Mouse (Mus musculus): ENCODE data around the gene Ccdc170.
A peak's percentile ranks its signal among the peaks of the same experiment; 100 is the strongest.

Gene Ccdc170

GRCm38 (mm10) chr10:4523078-4523477 lies 40.8 kb downstream of the Ccdc170 start:
- DNase-seq = no peak

- no peak for DNase-seq
Observed at GRCm38 (mm10) chr10:4528043-4528442, 45.7 kb downstream of the Ccdc170 start.

GRCm38 (mm10) chr10:4530638-4531235 lies 48.4 kb downstream of the Ccdc170 start:
- DNase-seq = no peak

- DNase-seq = no peak
Observed at GRCm38 (mm10) chr10:4531933-4532332, 49.6 kb downstream of the Ccdc170 start.

- no peak for DNase-seq
Observed at GRCm38 (mm10) chr10:4532731-4533130, 50.4 kb downstream of the Ccdc170 start.

GRCm38 (mm10) chr10:4533873-4534272 lies 51.6 kb downstream of the Ccdc170 start:
- no peak for DNase-seq

- DNase-seq = peak; percentile 57
Observed at GRCm38 (mm10) chr10:4545550-4545949, 63.2 kb downstream of the Ccdc170 start.

GRCm38 (mm10) chr10:4553442-4554119 lies 71.3 kb downstream of the Ccdc170 start:
- DNase-seq = no peak

- no peak for DNase-seq
Observed at GRCm38 (mm10) chr10:4556842-4557377, 74.6 kb downstream of the Ccdc170 start.

GRCm38 (mm10) chr10:4559132-4559531 lies 76.8 kb downstream of the Ccdc170 start:
- no peak for DNase-seq

GRCm38 (mm10) chr10:4565148-4565547 lies 82.8 kb downstream of the Ccdc170 start:
- DNase-seq = no peak

GRCm38 (mm10) chr10:4570778-4571177 lies 88.5 kb downstream of the Ccdc170 start:
- DNase-seq = no peak

- DNase-seq = no peak
Observed at GRCm38 (mm10) chr10:4571304-4571703, 89.0 kb downstream of the Ccdc170 start.

- no peak for DNase-seq
Observed at GRCm38 (mm10) chr10:4581905-4582304, 99.6 kb downstream of the Ccdc170 start.

GRCm38 (mm10) chr10:4586691-4587090 lies 104.4 kb downstream of the Ccdc170 start:
- no peak for DNase-seq

- no peak for DNase-seq
Observed at GRCm38 (mm10) chr10:4589576-4589975, 107.3 kb downstream of the Ccdc170 start.

- no peak for DNase-seq
Observed at GRCm38 (mm10) chr10:4590956-4591355, 108.7 kb downstream of the Ccdc170 start.

GRCm38 (mm10) chr10:4593828-4594227 lies 111.5 kb downstream of the Ccdc170 start:
- DNase-seq = peak; percentile 16

- DNase-seq = no peak
Observed at GRCm38 (mm10) chr10:4597211-4597610, 114.9 kb downstream of the Ccdc170 start.

GRCm38 (mm10) chr10:4598244-4598842 lies 116.0 kb downstream of the Ccdc170 start:
- peak; percentile 72 for DNase-seq

GRCm38 (mm10) chr10:4598916-4599315 lies 116.6 kb downstream of the Ccdc170 start:
- no peak for DNase-seq

GRCm38 (mm10) chr10:4599591-4599990 lies 117.3 kb downstream of the Ccdc170 start:
- DNase-seq = no peak

GRCm38 (mm10) chr10:4600796-4601474 lies 118.6 kb downstream of the Ccdc170 start:
- DNase-seq = no peak
